Mouse (Mus musculus): Measurements from ENCODE around the gene Vps16.
A peak's percentile ranks its signal among the peaks of the same experiment; 100 is the strongest.

Vps16 gene

DNA sequence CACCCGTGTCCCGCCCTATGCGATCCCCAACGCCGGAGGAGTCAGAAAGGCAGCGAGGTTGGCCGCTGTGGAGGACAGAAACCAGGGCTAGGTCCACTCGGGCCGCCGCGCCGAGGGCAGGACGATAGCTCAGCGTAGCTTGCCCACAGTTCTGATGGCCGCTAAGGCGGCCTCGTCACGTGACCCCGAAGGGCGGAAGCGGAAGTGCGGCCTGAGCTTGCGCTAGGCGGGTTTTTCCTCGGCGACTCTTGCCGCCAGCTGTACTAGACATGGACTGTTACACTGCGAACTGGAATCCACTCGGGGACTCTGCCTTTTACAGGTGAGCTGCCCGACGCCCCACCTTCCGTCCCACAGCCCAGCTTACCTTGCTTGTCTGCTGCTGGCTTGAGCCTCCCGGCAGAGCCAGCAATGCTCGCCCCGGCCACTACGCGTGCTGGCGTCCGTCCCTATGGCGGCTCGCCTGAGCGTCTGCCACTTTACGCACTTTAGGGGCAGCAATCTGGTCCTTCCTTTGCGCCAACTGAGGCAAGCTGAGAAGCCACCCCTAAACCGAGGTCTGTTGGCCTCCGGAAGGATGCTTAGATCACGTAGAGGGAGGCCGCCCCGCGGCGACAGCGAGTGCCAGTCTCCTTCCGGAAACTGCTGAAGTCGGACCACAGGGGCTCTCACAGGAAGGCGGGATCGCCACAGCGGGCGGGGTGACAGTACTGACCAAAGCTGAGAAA lies at the start of gene Vps16, which contains the start of gene Pced1a:
TSS of gene Vps16 (plus strand) at position 214 of the 728 bp plus-strand sequence.
TSS of gene Pced1a (minus strand) at position 576 of the 728 bp plus-strand sequence.
- DNase-seq: peak; percentile 91

- DNase-seq: no peak
These were observed 49.2 kb upstream of the Vps16 start for GRCm38 (mm10) chr2:130374951-130375350.

GRCm38 (mm10) chr2:130383205-130383604 lies 40.9 kb upstream of the Vps16 start:
- no peak for DNase-seq

DNA sequence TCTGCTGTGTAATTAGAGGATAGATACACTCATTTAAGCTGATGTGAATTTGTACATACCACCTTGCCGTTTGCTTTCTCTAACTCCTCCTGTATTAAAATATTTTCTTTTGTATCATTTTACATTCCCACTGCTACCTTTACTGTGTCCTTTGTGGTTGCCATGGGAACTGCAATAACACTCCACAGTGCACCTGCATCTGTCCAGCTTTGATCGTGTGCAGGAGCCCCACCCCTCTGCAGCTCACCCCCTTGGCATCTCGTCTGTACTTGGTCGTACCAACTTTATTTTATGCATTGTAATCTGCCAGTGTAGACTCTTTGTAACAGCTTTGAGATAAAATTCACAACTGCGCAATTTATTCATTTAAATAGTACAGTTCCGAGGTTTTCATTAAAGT lies 40.2 kb upstream of the Vps16 start:
- DNase-seq: no peak

DNA sequence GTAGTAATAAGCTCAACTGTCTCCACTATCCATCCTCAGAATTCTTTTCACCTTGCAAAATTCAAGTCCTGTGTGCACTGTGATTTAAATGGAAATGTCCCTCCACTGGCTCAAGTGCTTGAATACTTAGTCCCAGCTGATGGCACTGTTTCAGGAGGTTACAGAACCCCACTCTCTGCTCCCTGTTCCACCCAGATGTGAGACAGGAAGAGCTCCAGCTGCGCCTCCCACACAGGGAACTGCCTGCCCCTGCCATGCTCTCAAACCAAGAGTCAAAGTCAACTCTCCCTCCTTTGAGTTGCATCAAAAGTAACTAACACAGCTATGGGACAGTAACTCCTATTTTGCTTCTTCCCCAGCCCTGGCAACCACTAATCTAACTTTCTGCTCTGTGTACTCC lies 37.9 kb upstream of the Vps16 start:
- no peak for DNase-seq

DNA sequence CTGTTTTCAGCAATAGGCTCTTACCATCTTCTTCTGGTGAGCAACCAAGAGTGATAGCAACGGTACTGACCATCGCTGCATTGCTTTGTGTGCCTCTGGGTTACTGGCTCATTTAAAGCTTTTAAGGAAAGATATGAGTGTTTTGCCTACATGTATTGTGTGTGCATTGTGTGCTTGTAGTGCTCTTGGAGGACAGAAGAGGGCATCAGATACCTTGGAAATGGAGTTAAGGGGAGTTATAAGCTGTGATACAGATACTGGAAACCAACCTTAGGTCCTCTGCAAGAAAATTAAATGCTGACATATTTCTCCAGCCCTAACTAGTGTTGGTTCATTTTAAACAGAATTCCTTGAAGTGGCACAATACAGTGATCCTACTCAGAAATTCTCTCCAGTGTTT lies 35.3 kb upstream of the Vps16 start:
- no peak for DNase-seq

- DNase-seq: no peak
These were observed 33.0 kb upstream of the Vps16 start for GRCm38 (mm10) chr2:130390993-130391625.

DNA sequence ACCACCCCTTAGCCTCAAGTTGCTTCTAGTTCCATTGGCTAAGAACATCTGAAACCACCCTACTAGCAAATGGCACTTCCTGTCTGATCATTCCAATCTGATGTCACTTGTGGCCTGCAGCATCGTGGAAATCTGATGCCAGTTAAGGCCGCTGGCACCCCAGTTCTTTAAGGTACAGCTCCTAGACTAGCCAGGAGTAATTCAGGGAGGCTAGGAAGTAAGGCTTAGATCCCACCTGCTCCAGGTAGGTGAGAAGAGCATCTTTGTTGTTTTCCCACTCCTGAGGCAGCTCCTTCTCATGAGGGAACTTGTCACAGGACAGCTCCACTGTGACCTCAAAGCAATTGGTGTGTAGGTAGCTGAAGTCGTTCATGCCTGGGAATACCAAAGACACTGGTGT lies 31.3 kb upstream of the Vps16 start:
- DNase-seq: no peak

GRCm38 (mm10) chr2:130395696-130396095 lies 28.4 kb upstream of the Vps16 start:
- no peak for DNase-seq

GRCm38 (mm10) chr2:130397186-130397985 lies 26.8 kb upstream of the Vps16 start, which contains the start of gene Cpxm1:
Gene Cpxm1 (minus strand): TSS chr2:130397574.
- no peak for DNase-seq

DNA sequence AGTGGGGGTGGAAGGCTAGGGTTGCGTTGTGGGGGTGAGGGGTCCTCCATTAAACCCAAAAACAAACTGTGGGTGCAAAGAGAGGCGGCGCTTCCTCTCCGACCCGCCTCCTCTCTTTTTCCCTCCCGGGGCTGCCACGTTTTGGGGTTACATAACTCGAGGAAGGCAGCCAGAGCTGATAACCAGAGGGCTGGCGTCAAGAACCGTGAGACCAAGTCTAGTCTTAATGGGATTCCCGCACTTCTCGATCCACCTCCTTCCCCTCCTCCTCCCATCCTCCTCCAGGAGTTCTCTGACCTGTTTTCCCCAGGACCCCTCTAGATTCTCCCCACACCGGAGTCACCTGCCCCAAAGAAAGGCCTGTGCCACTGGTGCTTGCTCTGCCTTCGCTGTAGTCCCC lies 26.0 kb upstream of the Vps16 start:
- DNase-seq: peak; percentile 11

GRCm38 (mm10) chr2:130400046-130400445 lies 24.1 kb upstream of the Vps16 start:
- no peak for DNase-seq

- DNase-seq: no peak
These were observed 22.2 kb upstream of the Vps16 start for GRCm38 (mm10) chr2:130401891-130402290.

GRCm38 (mm10) chr2:130404939-130405338 lies 19.2 kb upstream of the Vps16 start, which contains the start of the genes Gm28372 and 1700020A23Rik:
Gene Gm28372 (plus strand): TSS chr2:130405239.
Gene 1700020A23Rik (plus strand): TSS chr2:130405259.
- DNase-seq: no peak

DNA sequence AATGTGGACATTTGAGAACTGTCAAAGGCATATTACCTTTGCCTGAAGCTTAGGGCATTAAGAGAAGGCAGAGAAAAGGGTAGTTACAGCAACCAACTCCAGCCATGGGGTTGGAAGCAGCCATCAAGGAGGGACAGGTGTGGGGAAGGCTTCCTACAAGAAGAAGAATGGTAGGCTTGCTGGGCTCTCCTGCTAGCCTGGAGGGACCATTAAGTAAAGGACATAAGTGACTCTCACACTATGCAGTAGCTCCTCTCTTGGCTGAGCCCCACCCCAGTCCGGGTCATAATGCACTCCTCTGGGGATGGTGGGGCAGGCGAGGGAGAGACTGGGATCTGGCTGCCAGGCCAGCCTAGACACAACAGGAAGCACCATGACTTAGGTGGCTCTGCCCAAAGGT lies 18.0 kb upstream of the Vps16 start, which contains the start of gene Tmem239:
TSS of gene Tmem239 (plus strand) at position 301 of the 400 bp plus-strand sequence.
- DNase-seq: no peak

DNA sequence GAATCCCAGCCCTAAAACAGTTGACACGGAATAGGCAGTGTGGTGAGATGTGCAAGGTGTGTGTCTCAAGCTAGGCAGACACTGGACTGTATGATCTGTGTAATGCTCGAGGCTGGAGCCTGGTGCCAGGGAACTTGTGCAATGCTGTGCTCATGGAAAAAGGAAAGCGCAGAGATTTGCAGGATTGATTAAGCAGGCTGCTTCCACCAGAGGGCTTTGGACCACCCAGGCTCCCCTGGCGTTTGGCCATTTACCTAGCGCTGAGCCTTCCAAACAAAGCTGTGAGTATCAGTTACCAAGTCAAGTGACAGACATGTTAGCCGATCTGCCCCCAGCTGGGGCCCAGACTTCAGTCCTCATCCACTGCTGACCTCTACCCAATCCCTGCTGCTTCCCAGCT lies 15.9 kb upstream of the Vps16 start:
- DNase-seq: no peak

- peak; percentile 84 for DNase-seq
These were observed 12.3 kb upstream of the Vps16 start for GRCm38 (mm10) chr2:130411558-130412495.

- no peak for DNase-seq
These were observed 11.4 kb upstream of the Vps16 start for GRCm38 (mm10) chr2:130412775-130413174.

DNA sequence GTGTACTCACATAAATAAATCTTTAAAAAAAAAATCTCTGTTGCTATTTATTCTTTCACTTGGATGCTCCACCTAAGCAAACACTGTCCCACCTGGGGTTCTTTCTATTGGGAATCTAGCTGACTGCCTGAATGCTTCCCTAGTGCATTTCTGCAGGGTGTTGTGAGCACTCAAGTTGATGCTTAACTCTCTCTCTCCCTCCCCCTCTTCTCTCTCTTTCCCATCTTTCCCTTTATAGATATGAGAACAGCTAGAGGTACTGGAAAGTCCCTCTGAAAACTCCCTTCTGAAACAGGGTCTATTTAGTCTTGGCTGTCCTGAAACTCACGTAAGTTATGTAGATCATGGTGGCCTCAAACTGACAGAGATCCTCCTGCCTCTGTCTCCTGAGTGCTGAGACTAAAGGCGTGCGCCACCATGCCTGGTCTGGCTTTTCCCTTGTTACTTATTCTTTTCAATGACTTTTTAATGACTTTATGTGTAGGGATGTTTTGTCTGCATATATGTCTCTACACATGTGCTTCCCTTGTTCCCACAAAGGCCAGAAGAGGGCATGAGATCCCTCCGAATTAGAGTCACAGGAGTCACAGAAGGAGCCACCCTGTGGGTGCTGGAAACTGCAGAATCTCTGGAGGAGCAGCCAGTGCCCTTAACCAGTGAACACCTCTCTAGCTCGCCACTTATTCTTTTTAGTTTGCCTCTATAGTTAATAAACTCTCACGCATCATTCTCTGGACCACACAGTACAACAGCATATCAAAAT lies 9.9 kb upstream of the Vps16 start:
- DNase-seq: no peak

GRCm38 (mm10) chr2:130421781-130422620 lies 2.1 kb upstream of the Vps16 start:
- DNase-seq: peak; percentile 14
